Mouse (Mus musculus): Measurements from ENCODE around the gene Traf7.

DNA sequence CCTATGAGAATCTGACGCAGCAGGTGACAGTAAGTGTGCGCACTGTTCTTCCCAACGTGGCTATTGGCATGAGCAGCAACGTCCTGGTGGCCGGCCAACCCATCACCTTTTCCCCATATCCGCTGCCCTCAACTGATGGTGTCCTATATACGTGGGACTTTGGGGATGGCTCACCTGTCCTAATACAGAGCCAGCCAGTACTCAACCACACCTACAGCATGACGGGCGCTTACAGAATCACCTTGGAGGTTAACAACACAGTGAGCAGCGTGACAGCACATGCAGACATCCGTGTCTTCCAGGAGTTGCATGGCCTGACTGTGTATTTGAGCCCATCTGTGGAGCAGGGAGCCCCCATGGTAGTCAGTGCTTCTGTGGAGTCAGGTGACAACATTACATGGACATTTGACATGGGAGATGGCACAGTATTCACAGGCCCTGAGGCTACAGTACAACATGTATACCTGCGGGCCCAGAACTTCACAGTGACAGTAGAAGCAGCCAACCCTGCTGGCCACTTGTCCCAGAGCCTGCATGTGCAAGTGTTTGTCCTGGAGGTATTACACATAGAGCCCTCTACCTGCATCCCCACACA, 45.0 kb upstream of the Traf7 start:
- TF ChIP-seq POLR2A (IDR thresholded peaks at IDR 0.05; ENCODE audit: borderline replicate concordance, control insufficient read depth, low read depth, low read length) (no peak), CTCF (IDR thresholded peaks at IDR 0.05; ENCODE audit: control insufficient read depth, insufficient read depth, low read length) (no peak)
